Mouse (Mus musculus) yolk sac, embryonic 10.5 days (tissue): ENCODE results near the gene Kctd10.

Experiments used
- DNase-seq: peaks from one replicate; pipeline ENCODE4 v3.0.0-alpha.2; 2017; ENCODE audit warnings: low spot score

Kctd10 gene

GRCm38 (mm10) chr5:114378936-114379335 lies 1.4 kb downstream of the Kctd10 start:
- peak; percentile 48 for DNase-seq

GRCm38 (mm10) chr5:114378177-114378920 lies 2.0 kb downstream of the Kctd10 start:
- no peak for DNase-seq

- no peak for DNase-seq
Measured at GRCm38 (mm10) chr5:114374409-114375213, 5.7 kb downstream of the Kctd10 start.

GRCm38 (mm10) chr5:114373581-114373980 lies 6.7 kb downstream of the Kctd10 start:
- no peak for DNase-seq

GRCm38 (mm10) chr5:114373174-114373573 lies 7.1 kb downstream of the Kctd10 start:
- no peak for DNase-seq

- peak; percentile 67 for DNase-seq
Measured at GRCm38 (mm10) chr5:114372565-114372964, 7.7 kb downstream of the Kctd10 start.

GRCm38 (mm10) chr5:114371731-114372473 lies 8.4 kb downstream of the Kctd10 start:
- DNase-seq, result peak; percentile 46

- DNase-seq, result peak; percentile 53
Measured at GRCm38 (mm10) chr5:114371331-114371730, 9.0 kb downstream of the Kctd10 start.

- DNase-seq, result peak; percentile 30
Measured at GRCm38 (mm10) chr5:114370371-114370776, 9.9 kb downstream of the Kctd10 start.

- DNase-seq, result no peak
Measured at GRCm38 (mm10) chr5:114369921-114370320, 10.4 kb downstream of the Kctd10 start.

GRCm38 (mm10) chr5:114368803-114369496 lies 11.4 kb downstream of the Kctd10 start:
- no peak for DNase-seq

GRCm38 (mm10) chr5:114368121-114368520 lies 12.2 kb downstream of the Kctd10 start:
- DNase-seq, result no peak

GRCm38 (mm10) chr5:114365043-114365752 lies 15.1 kb downstream of the Kctd10 start:
- no peak for DNase-seq

GRCm38 (mm10) chr5:114360968-114361367 lies 19.3 kb downstream of the Kctd10 start:
- DNase-seq, result no peak

- DNase-seq, result no peak
Measured at GRCm38 (mm10) chr5:114359586-114359985, 20.7 kb downstream of the Kctd10 start.

- DNase-seq, result no peak
Measured at GRCm38 (mm10) chr5:114358833-114359232, 21.5 kb downstream of the Kctd10 start.

GRCm38 (mm10) chr5:114356936-114357751 lies 23.2 kb downstream of the Kctd10 start:
- DNase-seq, result peak; percentile 78

- peak; percentile 86 for DNase-seq
Measured at GRCm38 (mm10) chr5:114356250-114356935, 23.9 kb downstream of the Kctd10 start.

GRCm38 (mm10) chr5:114351490-114351889 lies 28.8 kb downstream of the Kctd10 start:
- no peak for DNase-seq

GRCm38 (mm10) chr5:114347005-114347404 lies 33.3 kb downstream of the Kctd10 start:
- DNase-seq, result no peak
